ENCODE assay signal across 23 mouse cellular contexts in genomic region chr16:20272994-20273393, GRCm38 (mm10). TPM values are rescaled to one million over a fixed set of nuclear protein-coding genes. Genes with fewer than 3 reads are reported as not detected.
A peak's percentile ranks its signal among the peaks of the same experiment; 100 is the strongest.
DNase-seq lines count a peak whose midpoint lies in the region; ATAC-seq and TF ChIP-seq lines count a peak whose summit lies in the region.
"Had no signal": no experiment of that assay in that cellular context is flagged by ENCODE, and none has a peak within 500 bp of the region (broad histone marks: within the 10 kb centered on the region; RNA-seq: fewer than 3 reads in every experiment).

No protein-coding gene starts in this region.

- H3ac ChIP-seq in myocyte (ENCODE audit: control insufficient read depth, insufficient read length) = no peak overlapping the region

- H3K4me3 ChIP-seq in heart, embryonic 13.5 days = no peak overlapping the region
- H3K4me3 ChIP-seq in heart, embryonic 12.5 days = no peak overlapping the region
- H3K4me3 ChIP-seq in CH12.LX (replicated peaks in 1 of 3; ENCODE audit: low read depth in 2 of 3, low read length in 2 of 3, poor library complexity in 1 of 3) (no peak overlapping the region), myocyte (no peak overlapping the region)
- H3K4me3 ChIP-seq: embryonic facial prominence, embryonic 10.5 days; embryonic facial prominence, embryonic 12.5 days; forebrain, embryonic 13.5 days; forebrain, embryonic 15.5 days had no signal

- H3K36me3 ChIP-seq in heart, embryonic 13.5 days = peaks cover 3% of the 10 kb centered on the region
- H3K36me3 ChIP-seq in heart, embryonic 12.5 days = peaks cover 5% of the 10 kb centered on the region
- H3K36me3 ChIP-seq in CH12.LX (replicated peaks in 1 of 2; ENCODE audit: control insufficient read depth in 1 of 2, insufficient read depth in 1 of 2, low read length in 1 of 2) (peaks cover under 1 to 6% of the 10 kb centered on the region in 2 experiments), myocyte (ENCODE audit: control insufficient read depth, insufficient read depth) (no peaks in the 10 kb centered on the region)

- no peak for TF ChIP-seq EP300 in CH12.LX (IDR thresholded peaks at IDR 0.05; ENCODE audit: low read length)

- no peak for TF ChIP-seq CTCF in CH12.LX (conservative IDR thresholded peaks at IDR 0.05 in 1 of 2, IDR thresholded peaks at IDR 0.05 in 1 of 2; ENCODE audit: low read depth in 2 of 2, low read length in 2 of 2)

- no peak for TF ChIP-seq POLR2A in CH12.LX (IDR thresholded peaks at IDR 0.05; ENCODE audit: low read depth, low read length)
- TF ChIP-seq POLR2A in myocyte (IDR thresholded peaks at IDR 0.05; ENCODE audit: insufficient read length, low read depth) = no peak

- H3K9me3 ChIP-seq in heart, embryonic 13.5 days = no peaks in the 10 kb centered on the region
- no peaks in the 10 kb centered on the region for H3K9me3 ChIP-seq in heart, embryonic 12.5 days (replicated peaks)
- no peaks in the 10 kb centered on the region for H3K9me3 ChIP-seq in CH12.LX (replicated peaks; ENCODE audit: low read length)
- H3K9me3 ChIP-seq: embryonic facial prominence, embryonic 10.5 days; embryonic facial prominence, embryonic 12.5 days; forebrain, embryonic 13.5 days; forebrain, embryonic 15.5 days had no signal

- peaks cover 16% of the 10 kb centered on the region for H3K4me1 ChIP-seq in heart, embryonic 13.5 days
- peaks cover 18% of the 10 kb centered on the region for H3K4me1 ChIP-seq in heart, embryonic 12.5 days (replicated peaks)
- H3K4me1 ChIP-seq in CH12.LX (ENCODE audit: control insufficient read depth in 1 of 2, insufficient read depth in 2 of 2) = peaks cover 0 to 17% of the 10 kb centered on the region in 2 experiments; a peak in 2 of 4 replicates
- H3K4me1 ChIP-seq: embryonic facial prominence, embryonic 10.5 days; embryonic facial prominence, embryonic 12.5 days; forebrain, embryonic 13.5 days; forebrain, embryonic 15.5 days had no signal

- no peaks in the 10 kb centered on the region for H3K79me2 ChIP-seq in CH12.LX (replicated peaks; ENCODE audit: control insufficient read depth, extremely low read depth, insufficient read depth, poor library complexity, severe bottlenecking)
- no peaks in the 10 kb centered on the region for H3K79me2 ChIP-seq in myocyte (ENCODE audit: control insufficient read depth, insufficient read depth)

- no peak for TF ChIP-seq RAD21 in CH12.LX (IDR thresholded peaks at IDR 0.05; ENCODE audit: low read depth, low read length)

- 0 out of 2 replicates have a peak overlapping the region, but pooled peaks have one; percentile 24 for H3K4me2 ChIP-seq in heart, embryonic 13.5 days
- H3K4me2 ChIP-seq in heart, embryonic 12.5 days = no peak overlapping the region
- H3K4me2 ChIP-seq in CH12.LX (ENCODE audit: insufficient read depth, low read depth, poor library complexity, severe bottlenecking) = peak overlapping the region; percentile 53; the same call in 1 of the 2 replicates
- peak overlapping the region; percentile 32 for H3K4me2 ChIP-seq in myocyte (ENCODE audit: low read depth)
- H3K4me2 ChIP-seq: embryonic facial prominence, embryonic 12.5 days; forebrain, embryonic 13.5 days; forebrain, embryonic 15.5 days had no signal

- in situ Hi-C loops in CH12.LX (cut with MboI; ENCODE audit: low pct_ligation_motif_present, low pct_unique_long_range_greater_than_20kb, low sequenced_read_pairs) = no loop called here

- no peak for ATAC-seq in heart, embryonic 13.5 days (ENCODE audit: extremely low read depth, insufficient number of reproducible peaks, low FRiP score, low TSS enrichment)
- no peak for ATAC-seq in heart, embryonic 12.5 days (ENCODE audit: insufficient number of reproducible peaks, low FRiP score)
- ATAC-seq: activated CD4-positive, CD25-positive, alpha-beta regulatory T cell, adult 4 months; CD4-positive, CD25-positive, alpha-beta regulatory T cell, adult 4 months; forebrain, embryonic 13.5 days; forebrain, embryonic 15.5 days; forebrain, postnatal 0 days; Patski had no signal

- dilution Hi-C loops in CH12.LX (cut with MboI; ENCODE audit: extremely low pct_ligation_motif_present, extremely low pct_unique_long_range_greater_than_20kb, low sequenced_read_pairs) = no loop called here

- no peak for DNase-seq in CH12.LX (ENCODE audit: extremely low read depth)
- no peak for DNase-seq in frontal cortex, postnatal 25 days (ENCODE audit: low spot score in 2 of 2)
- DNase-seq: adrenal gland, adult 8-10 months; adrenal gland, postnatal 36 days; B cell, adult 2 months; cerebellum, adult 11-12 months; cerebellum, adult 2 months; cerebellum, adult 9-10 months; cerebellum, postnatal 10 days; cerebellum, postnatal 25 days; forebrain, postnatal 0 days had no signal

- 7% methylated on average over 3 of the region's 3 CpGs for WGBS in heart, embryonic 13.5 days
- WGBS in heart, embryonic 12.5 days = 6% methylated on average over 3 of the region's 3 CpGs

- H3K9ac ChIP-seq in heart, embryonic 13.5 days = no peak overlapping the region
- H3K9ac ChIP-seq in heart, embryonic 12.5 days = no peak overlapping the region
- H3K9ac ChIP-seq in CH12.LX (ENCODE audit: insufficient read depth, low read depth) = no peak overlapping the region
- H3K9ac ChIP-seq: embryonic facial prominence, embryonic 12.5 days; forebrain, embryonic 13.5 days; forebrain, embryonic 15.5 days; forebrain, postnatal 0 days had no signal

- no peak overlapping the region for H3K27ac ChIP-seq in heart, embryonic 13.5 days (replicated peaks)
- no peak overlapping the region for H3K27ac ChIP-seq in heart, embryonic 12.5 days (ENCODE audit: poor library complexity, severe bottlenecking)
- H3K27ac ChIP-seq in CH12.LX (ENCODE audit: insufficient read depth, low read depth) = no peak overlapping the region
- H3K27ac ChIP-seq: embryonic facial prominence, embryonic 10.5 days; embryonic facial prominence, embryonic 12.5 days; forebrain, embryonic 13.5 days; forebrain, embryonic 15.5 days had no signal

- H3K27me3 ChIP-seq in heart, embryonic 13.5 days (replicated peaks) = no peaks in the 10 kb centered on the region; the same call in 1 of the 2 replicates
- peaks cover 3% of the 10 kb centered on the region; the same call in 1 of the 2 replicates for H3K27me3 ChIP-seq in heart, embryonic 12.5 days (replicated peaks)
- H3K27me3 ChIP-seq in CH12.LX (replicated peaks) (no peaks in the 10 kb centered on the region), myocyte (ENCODE audit: control insufficient read depth, insufficient read depth, insufficient read length) (peaks cover 9% of the 10 kb centered on the region)
- H3K27me3 ChIP-seq: embryonic facial prominence, embryonic 12.5 days; forebrain, embryonic 13.5 days; forebrain, embryonic 15.5 days had no signal

TF ChIP-seq in CH12.LX, 34 proteins besides CTCF, POLR2A, EP300 and RAD21 (continues in another document):
- TF ChIP-seq TBP (conservative IDR thresholded peaks at IDR 0.05; ENCODE audit: low read depth, low read length) (no peak), ZKSCAN1 (IDR thresholded peaks at IDR 0.05; ENCODE audit: borderline replicate concordance, low read depth, low read length) (no peak), USF2 (conservative IDR thresholded peaks at IDR 0.05; ENCODE audit: low read depth, low read length) (no peak), NRF1 (IDR thresholded peaks at IDR 0.05; ENCODE audit: low read depth, low read length) (no peak), MAFK (IDR thresholded peaks at IDR 0.05; ENCODE audit: insufficient replicate concordance, low read length) (no peak), E2F4 (IDR thresholded peaks at IDR 0.05; ENCODE audit: insufficient replicate concordance, low read depth, low read length) (no peak), ETS1 (conservative IDR thresholded peaks at IDR 0.05; ENCODE audit: low read depth, low read length) (no peak), NELFE (IDR thresholded peaks at IDR 0.05; ENCODE audit: low read depth, low read length) (no peak), MAX (IDR thresholded peaks at IDR 0.05; ENCODE audit: low read length) (no peak), ZMIZ1 (IDR thresholded peaks at IDR 0.05; ENCODE audit: low read depth, low read length) (no peak)

TF ChIP-seq in myocyte, 11 proteins besides CTCF, POLR2A, EP300 and RAD21 (continues in another document):
- no peak for TF ChIP-seq CEBPB (IDR thresholded peaks at IDR 0.05; ENCODE audit: insufficient read depth, poor library complexity, severe bottlenecking)
- TF ChIP-seq E2F4 (IDR thresholded peaks at IDR 0.05; ENCODE audit: insufficient read depth) = no peak
- TF ChIP-seq TCF12 (IDR thresholded peaks at IDR 0.05; ENCODE audit: insufficient read depth, poor library complexity, severe bottlenecking) = no peak
- TF ChIP-seq MAX (IDR thresholded peaks at IDR 0.05; ENCODE audit: low read depth) = no peak
- TF ChIP-seq POLR2AphosphoS2 (IDR thresholded peaks at IDR 0.05; ENCODE audit: insufficient read length, low read depth) = no peak
- TF ChIP-seq USF1 (IDR thresholded peaks at IDR 0.05; ENCODE audit: low read depth) = no peak
- no peak for TF ChIP-seq MYOG (IDR thresholded peaks at IDR 0.05; ENCODE audit: control insufficient read depth in 1 of 3, insufficient read depth in 1 of 3, insufficient read length in 2 of 3, low read depth in 2 of 3)
- no peak for TF ChIP-seq TCF3 (IDR thresholded peaks at IDR 0.05; ENCODE audit: insufficient read length, low read depth)
- TF ChIP-seq SRF (IDR thresholded peaks at IDR 0.05; ENCODE audit: control insufficient read depth, insufficient read length, low read depth) = no peak
- no peak for TF ChIP-seq REST (IDR thresholded peaks at IDR 0.05; ENCODE audit: insufficient read depth, insufficient read length)

RNA-seq across cellular contexts. Expression of gene Parl, which starts 29.2 kb away (rescaled TPM):
- 64.3 and 73.6 TPM in 2 replicates for polyA plus RNA-seq in heart, embryonic 13.5 days (2015; fragmentation: Nextera tagmentation; extraction: Ambion mirVana)
- 74.6 and 75.8 TPM in 2 replicates for polyA plus RNA-seq in heart, embryonic 12.5 days (2016; fragmentation: Nextera tagmentation; extraction: Ambion mirVana)
- total RNA-seq in CH12.LX (2012; rRNA removed) (101 and 116 TPM in 2 replicates), CH12.LX (2014; rRNA removed) (166 and 205 TPM in 2 replicates)
- polyA plus RNA-seq in CH12.LX (2012; ENCODE audit: insufficient read length, low read depth) (209 and 247 TPM in 2 replicates), myocyte (2012; fragmentation: generic; extraction: Trizol) (151 TPM)

RNA-seq across cellular contexts. Expression of gene Map6d1, which starts 31.8 kb away (rescaled TPM):
- polyA plus RNA-seq in heart, embryonic 13.5 days (2015; fragmentation: Nextera tagmentation; extraction: Ambion mirVana) = 0.95 and 1.3 TPM in 2 replicates
- 1.3 TPM in 2 replicates for polyA plus RNA-seq in heart, embryonic 12.5 days (2016; fragmentation: Nextera tagmentation; extraction: Ambion mirVana)
- total RNA-seq in CH12.LX (2012; rRNA removed) (0.04 and 0.08 TPM in 2 replicates), CH12.LX (2014; rRNA removed) (not detected in 2 replicates)
- polyA plus RNA-seq in CH12.LX (2012; ENCODE audit: insufficient read length, low read depth) (0.15 and 0.20 TPM in 2 replicates), myocyte (2012; fragmentation: generic; extraction: Trizol) (0.28 TPM)

RNA-seq across cellular contexts. Expression of gene Cyp2ab1, which starts 52.2 kb away (rescaled TPM):
- polyA plus RNA-seq in heart, embryonic 13.5 days (2015; fragmentation: Nextera tagmentation; extraction: Ambion mirVana) = not detected in 2 replicates
- polyA plus RNA-seq in heart, embryonic 12.5 days (2016; fragmentation: Nextera tagmentation; extraction: Ambion mirVana) = not detected in 2 replicates
- not detected in 2 replicates for total RNA-seq in CH12.LX (2012; rRNA removed)
- total RNA-seq in CH12.LX (2014; rRNA removed) = not detected in 2 replicates
- polyA plus RNA-seq in CH12.LX (2012; ENCODE audit: insufficient read length, low read depth) = not detected in 2 replicates
- 0.50 TPM for polyA plus RNA-seq in myocyte (2012; fragmentation: generic; extraction: Trizol)
- total RNA-seq: forebrain, postnatal 0 days had no signal
- polyA plus RNA-seq: activated CD4-positive, CD25-positive, alpha-beta regulatory T cell, adult 4 months; CD4-positive, CD25-positive, alpha-beta regulatory T cell, adult 4 months; cerebellum, adult 2 months; cortical plate, adult 2 months; embryonic facial prominence, embryonic 10.5 days; embryonic facial prominence, embryonic 12.5 days; forebrain, embryonic 11.5 days; forebrain, embryonic 13.5 days; forebrain, embryonic 15.5 days; forebrain, postnatal 0 days had no signal
